Mouse (Mus musculus): Measurements from ENCODE around the gene Tmc7.

DNA sequence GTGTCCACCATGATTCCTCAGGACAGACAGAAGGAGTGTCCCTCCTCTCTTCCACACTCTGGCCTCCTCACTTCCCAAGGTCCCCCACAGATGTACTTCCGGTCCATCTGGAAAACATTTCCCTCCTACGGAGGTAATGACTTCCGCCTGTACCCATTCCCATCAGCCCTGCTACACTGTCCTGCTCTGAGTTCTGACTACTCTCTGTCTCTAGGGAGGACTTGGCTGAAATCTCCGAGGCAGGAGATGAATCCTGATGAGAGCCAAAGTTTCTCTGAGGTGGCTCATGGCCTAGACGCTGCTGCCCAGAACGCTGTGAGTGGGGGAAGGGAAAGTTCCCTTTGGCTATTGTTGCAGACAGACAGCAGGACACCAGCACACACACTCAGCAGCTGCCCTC lies 7.6 kb upstream of the Tmc7 start:
- no peak for TF ChIP-seq GATA1 (IDR thresholded peaks at IDR 0.05; ENCODE audit: borderline replicate concordance, low read length)
- TF ChIP-seq FLI1 (IDR thresholded peaks at IDR 0.05; ENCODE audit: low read length), result no peak

Data from megakaryocyte, embryonic 14.5 days (primary cell).